Mouse (Mus musculus) neural tube, embryonic 14.5 days (tissue): Measurements from ENCODE around the gene Olfr455. TPM values are rescaled to one million over a fixed set of nuclear protein-coding genes. Genes with fewer than 3 reads are reported as not detected.

Experiments
- ATAC-seq: fragments of 200-750 bp; cut with Nextera tagmentation; 2 replicates; pipeline ENCODE4 v1.8.0; 2017; ENCODE audit warnings: low read depth, mild to moderate bottlenecking, moderate TSS enrichment, moderate library complexity
- H3K27ac ChIP-seq: fragments of 300-500 bp; sonication (generic); 2 replicates; pipeline ENCODE4 v1.5.1; 2014; ENCODE audit warnings: low read depth, mild to moderate bottlenecking, control low read depth, low read length, moderate library complexity, mixed read lengths
- H3K27me3 ChIP-seq: fragments of 300-500 bp; sonication (generic); 2 replicates; pipeline ENCODE4 v1.6.1; 2014; ENCODE audit warnings: low read length; ENCODE audit not compliant: control insufficient read depth, insufficient read depth
- H3K36me3 ChIP-seq: fragments of 300-500 bp; sonication (generic); 2 replicates; pipeline ENCODE4 v1.6.1; 2014; ENCODE audit warnings: low read length, mixed read lengths; ENCODE audit not compliant: control insufficient read depth, insufficient read depth
- H3K4me1 ChIP-seq: fragments of 300-500 bp; sonication (generic); 2 replicates; pipeline ENCODE4 v1.6.1; 2014; ENCODE audit warnings: low read length; ENCODE audit not compliant: control insufficient read depth, insufficient read depth
- H3K4me2 ChIP-seq: fragments of 300-500 bp; sonication (generic); 2 replicates; pipeline ENCODE4 v1.6.1; 2014; ENCODE audit warnings: mild to moderate bottlenecking, low read depth, low read length, control low read depth
- H3K4me3 ChIP-seq: fragments of 300-500 bp; sonication (generic); 2 replicates; pipeline ENCODE4 v1.5.1; 2014; ENCODE audit warnings: low read depth, low read length, control low read depth, mixed read lengths
- H3K9ac ChIP-seq: fragments of 300-500 bp; sonication (generic); replicated peaks from 2 replicates; pipeline ENCODE4 v1.6.1; 2014; ENCODE audit warnings: low read depth, mild to moderate bottlenecking, control low read depth, low read length, mixed read lengths
- H3K9me3 ChIP-seq: fragments of 300-500 bp; sonication (generic); 2 replicates; pipeline ENCODE4 v1.6.1; 2016; ENCODE audit warnings: low read length; ENCODE audit not compliant: control insufficient read depth
- WGBS: fragments of 180-500 bp; shearing (Covaris S2); extraction: QIAGEN DNeasy Blood & Tissue Kit; methylation state at CpG from one replicate; pipeline ENCODE4 v1.1.7; 2014; 5-methylcytosine and 5-hydroxymethylcytosine counted together
- polyA plus RNA-seq: library from polyadenylated mRNA; unstranded; fragments of >200 nt; fragmentation: Nextera tagmentation; extraction: Ambion mirVana; gene quantifications from 2 replicates; pipeline ENCODE4 v1.2.1, GENCODE M21; 2014

Gene Olfr455
- polyA plus RNA-seq = not detected in 2 replicates

DNA sequence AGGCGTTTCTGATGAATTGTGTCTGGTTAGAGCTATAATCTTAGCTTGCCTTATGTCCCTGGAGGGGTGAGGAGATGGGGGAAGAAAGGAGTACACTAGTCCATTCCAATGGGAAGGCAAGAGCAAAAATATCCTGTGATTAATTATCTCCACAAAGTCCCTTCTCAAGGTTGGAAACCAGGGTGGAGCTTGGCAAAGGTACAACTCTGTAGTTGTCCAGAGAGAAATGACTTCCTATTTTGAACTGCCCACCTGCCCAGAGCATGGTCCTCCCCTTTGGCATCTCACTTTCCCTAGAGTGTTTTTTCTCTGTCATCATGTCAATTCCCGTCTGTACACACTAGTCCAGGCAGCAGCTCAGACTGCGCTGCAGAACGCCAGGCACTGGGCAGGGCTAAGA is at the start of gene Olfr455:
TSS of gene Olfr455 (minus strand) at position 127 of the 400 bp plus-strand sequence.
- H3K36me3 ChIP-seq = no peaks in the 10 kb centered on the region
- no peaks in the 10 kb centered on the region for H3K4me1 ChIP-seq
- no peak within 1 kb of the TSS for H3K4me3 ChIP-seq
- H3K27me3 ChIP-seq = no peaks in the 10 kb centered on the region
- no peaks in the 10 kb centered on the region for H3K9me3 ChIP-seq
- H3K9ac ChIP-seq = no peak within 1 kb of the TSS
- no peak within 1 kb of the TSS for H3K27ac ChIP-seq
- 86% methylated on average over 4 of the region's 4 CpGs for WGBS
- no peak for ATAC-seq
- H3K4me2 ChIP-seq = no peak within 1 kb of the TSS

DNA sequence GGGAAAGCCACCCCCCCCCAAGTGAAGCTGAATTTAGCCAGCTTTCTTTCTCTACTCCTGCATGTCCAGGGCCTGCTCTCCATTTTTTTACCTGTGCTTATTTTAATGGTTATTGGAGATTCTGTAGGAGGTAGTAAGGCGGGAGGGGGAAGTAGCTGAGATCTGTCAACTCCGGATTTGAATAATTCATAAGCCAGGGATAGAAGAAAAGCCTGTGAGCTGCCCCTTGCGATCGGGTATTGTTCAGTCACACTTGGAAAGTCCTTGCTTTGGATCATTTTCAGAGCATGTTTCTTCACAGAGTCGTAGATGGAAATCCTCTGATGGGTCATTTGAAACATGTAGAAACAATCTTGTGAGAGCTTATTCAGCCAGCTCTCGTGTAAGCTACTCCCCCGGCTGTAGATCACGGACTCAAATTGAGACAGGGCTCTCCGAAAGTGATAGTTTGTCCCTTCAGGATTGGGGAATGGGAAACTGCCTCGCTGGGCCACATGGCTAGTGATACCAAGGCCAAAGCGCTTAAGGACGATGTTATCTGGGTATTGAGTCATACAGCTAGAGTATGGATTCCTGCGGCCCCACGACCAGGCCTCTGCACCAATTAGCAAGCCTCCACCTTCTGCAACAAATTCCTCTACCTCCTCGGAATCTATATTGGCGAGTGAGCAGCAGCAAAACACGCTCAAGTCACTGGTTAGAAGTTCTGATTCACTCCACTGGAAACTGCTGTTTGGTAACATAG is 45.9 kb upstream of the Olfr455 start:
- H3K9me3 ChIP-seq = no peaks in the 10 kb centered on the region
- H3K27ac ChIP-seq = no peak overlapping the region
- no peak overlapping the region for H3K9ac ChIP-seq
- H3K27me3 ChIP-seq = no peaks in the 10 kb centered on the region
- no peaks in the 10 kb centered on the region for H3K36me3 ChIP-seq
- 73% methylated on average over 17 of the region's 17 CpGs for WGBS
- no peak for ATAC-seq
- H3K4me1 ChIP-seq = no peaks in the 10 kb centered on the region
- no peak overlapping the region for H3K4me3 ChIP-seq
- no peak overlapping the region for H3K4me2 ChIP-seq

DNA sequence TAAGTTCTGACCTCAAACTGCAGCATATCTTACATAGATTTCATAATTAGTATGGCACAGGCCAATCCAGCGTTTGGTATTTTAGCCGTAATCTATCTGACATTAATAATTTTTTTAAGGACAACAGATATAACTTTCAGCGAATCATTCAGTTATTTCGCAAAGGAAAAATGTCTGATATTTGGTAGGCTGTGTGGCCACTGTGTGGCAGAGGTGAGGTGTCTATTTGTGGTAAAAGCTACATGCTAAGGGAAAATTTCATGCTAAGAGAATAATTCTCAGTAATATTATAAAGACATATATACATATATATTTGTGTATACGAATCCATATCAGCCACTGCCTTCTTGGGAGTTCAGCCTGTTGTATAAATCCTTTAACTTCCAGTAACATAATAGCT is 39.2 kb upstream of the Olfr455 start:
- no peaks in the 10 kb centered on the region for H3K9me3 ChIP-seq
- H3K4me3 ChIP-seq = no peak overlapping the region
- H3K4me1 ChIP-seq = no peaks in the 10 kb centered on the region
- no peak overlapping the region for H3K9ac ChIP-seq
- ATAC-seq = no peak
- no peaks in the 10 kb centered on the region for H3K27me3 ChIP-seq
- 88% methylated on average over 5 of the region's 5 CpGs for WGBS
- no peaks in the 10 kb centered on the region for H3K36me3 ChIP-seq
- H3K27ac ChIP-seq = no peak overlapping the region
- H3K4me2 ChIP-seq = no peak overlapping the region

DNA sequence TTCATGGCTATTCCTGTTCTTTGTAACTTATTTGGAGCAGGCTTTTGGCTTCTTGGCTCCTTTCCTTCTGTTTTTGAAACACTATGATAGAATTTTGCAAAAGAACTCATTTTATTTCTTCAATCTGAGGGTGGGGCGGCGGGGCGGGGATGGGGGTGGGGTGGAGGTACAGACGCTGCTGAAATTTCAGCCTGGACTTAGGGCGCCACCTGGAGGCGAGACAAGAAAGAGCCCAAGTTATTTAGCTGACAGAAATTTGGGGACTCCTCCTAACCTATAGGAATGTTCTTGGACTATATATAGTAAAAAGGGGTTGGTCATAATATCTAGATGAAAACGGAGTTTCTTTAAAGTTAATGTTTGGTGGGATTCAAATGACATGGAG is 36.1 kb upstream of the Olfr455 start:
- no peak overlapping the region for H3K4me3 ChIP-seq
- H3K4me1 ChIP-seq = no peaks in the 10 kb centered on the region
- no peaks in the 10 kb centered on the region for H3K36me3 ChIP-seq
- H3K27ac ChIP-seq = no peak overlapping the region
- H3K4me2 ChIP-seq = no peak overlapping the region
- WGBS = 1% methylated on average over 7 of the region's 7 CpGs
- H3K9me3 ChIP-seq = no peaks in the 10 kb centered on the region
- 0 out of 2 replicates have a peak, but pooled peaks have one; percentile 60 for ATAC-seq
- no peak overlapping the region for H3K9ac ChIP-seq
- H3K27me3 ChIP-seq = no peaks in the 10 kb centered on the region

DNA sequence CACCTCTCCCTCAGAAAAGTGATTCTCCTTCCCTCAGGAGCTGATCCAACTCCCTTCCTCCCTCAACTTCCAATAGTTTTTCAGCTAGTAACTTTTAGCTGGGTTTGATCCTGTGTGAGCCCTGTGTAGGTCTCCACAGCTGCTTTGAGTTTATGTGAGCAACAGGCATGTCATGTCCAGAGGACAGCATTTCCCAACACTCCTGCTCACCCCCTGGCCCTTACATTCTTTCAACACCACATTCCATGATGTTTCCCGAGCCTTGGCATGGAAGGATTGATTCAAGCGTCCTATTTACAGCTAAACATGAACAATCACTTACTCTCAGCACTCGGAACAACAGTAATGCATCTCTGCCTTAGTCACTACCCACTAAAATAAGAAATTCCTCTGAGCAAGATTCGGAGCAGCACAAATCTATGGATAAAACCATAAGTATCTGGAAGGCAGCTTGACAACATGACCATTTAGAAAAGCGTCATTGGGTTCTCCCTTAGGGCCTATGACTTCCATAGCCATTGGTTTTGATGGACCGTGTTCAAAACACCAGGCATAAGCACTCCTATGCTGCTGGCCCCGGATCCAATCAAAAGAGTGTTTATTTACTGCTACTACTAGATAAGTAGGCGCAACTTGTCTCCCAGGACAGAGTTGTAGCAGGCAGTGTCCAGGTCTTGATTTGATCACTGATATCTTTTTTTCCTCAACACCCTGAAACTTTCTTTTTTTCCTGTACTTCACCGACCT is 35.5 kb upstream of the Olfr455 start:
- H3K27ac ChIP-seq = no peak overlapping the region
- no peak for ATAC-seq
- 71% methylated on average over 9 of the region's 9 CpGs for WGBS
- H3K4me2 ChIP-seq = no peak overlapping the region
- no peaks in the 10 kb centered on the region for H3K27me3 ChIP-seq
- H3K9me3 ChIP-seq = no peaks in the 10 kb centered on the region
- H3K4me1 ChIP-seq = no peaks in the 10 kb centered on the region
- H3K4me3 ChIP-seq = no peak overlapping the region
- H3K36me3 ChIP-seq = no peaks in the 10 kb centered on the region
- no peak overlapping the region for H3K9ac ChIP-seq

DNA sequence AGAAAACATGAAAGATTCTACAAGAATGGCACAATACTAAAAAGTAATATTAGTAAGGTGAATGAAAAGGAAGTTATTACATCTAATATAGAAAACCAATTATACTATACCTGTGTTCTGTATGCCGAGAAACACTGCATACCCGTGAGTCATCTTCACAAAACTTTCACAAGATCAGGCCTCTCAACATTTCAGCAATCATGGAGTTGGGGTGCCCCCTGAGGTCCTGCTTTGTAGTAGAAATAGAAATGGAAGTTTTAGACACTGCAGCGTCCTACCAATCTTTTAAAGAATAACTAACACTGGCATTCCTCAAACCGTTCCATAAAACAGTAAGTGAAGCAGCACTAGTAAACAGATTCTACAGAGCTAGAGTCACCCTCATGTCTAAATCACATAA is 31.3 kb upstream of the Olfr455 start:
- Histone ChIP-seq H3K4me2 (no peak overlapping the region), H3K9ac (no peak overlapping the region), H3K4me1 (no peaks in the 10 kb centered on the region), H3K27me3 (no peaks in the 10 kb centered on the region), H3K36me3 (no peaks in the 10 kb centered on the region), H3K9me3 (no peaks in the 10 kb centered on the region), H3K27ac (no peak overlapping the region), H3K4me3 (no peak overlapping the region)
- no peak for ATAC-seq
- 83% methylated on average over 4 of the region's 4 CpGs for WGBS

DNA sequence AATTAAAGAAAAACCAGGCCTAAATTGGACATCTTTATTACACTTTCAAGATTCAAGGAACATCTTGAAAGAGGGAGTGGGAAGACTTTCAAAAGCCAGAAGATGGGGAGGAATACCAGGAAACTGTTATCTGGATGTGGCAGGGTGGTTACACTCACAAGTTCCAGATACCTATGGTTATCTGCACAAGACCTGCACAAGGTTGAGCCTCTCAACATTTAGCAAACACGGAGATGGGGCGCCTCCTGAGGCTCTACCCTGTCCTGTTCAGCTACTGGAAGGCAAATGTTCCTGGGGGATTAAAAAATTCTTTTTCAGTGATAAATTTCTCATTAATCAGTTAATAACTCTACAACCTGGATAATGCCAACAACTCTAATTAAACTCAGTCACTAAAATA is 30.0 kb upstream of the Olfr455 start:
- Histone ChIP-seq H3K27me3 (no peaks in the 10 kb centered on the region), H3K9ac (no peak overlapping the region), H3K27ac (no peak overlapping the region), H3K9me3 (no peaks in the 10 kb centered on the region), H3K36me3 (no peaks in the 10 kb centered on the region), H3K4me2 (no peak overlapping the region), H3K4me1 (no peaks in the 10 kb centered on the region), H3K4me3 (no peak overlapping the region)
- ATAC-seq = no peak
- WGBS = 93% methylated on average over 2 of the region's 2 CpGs

DNA sequence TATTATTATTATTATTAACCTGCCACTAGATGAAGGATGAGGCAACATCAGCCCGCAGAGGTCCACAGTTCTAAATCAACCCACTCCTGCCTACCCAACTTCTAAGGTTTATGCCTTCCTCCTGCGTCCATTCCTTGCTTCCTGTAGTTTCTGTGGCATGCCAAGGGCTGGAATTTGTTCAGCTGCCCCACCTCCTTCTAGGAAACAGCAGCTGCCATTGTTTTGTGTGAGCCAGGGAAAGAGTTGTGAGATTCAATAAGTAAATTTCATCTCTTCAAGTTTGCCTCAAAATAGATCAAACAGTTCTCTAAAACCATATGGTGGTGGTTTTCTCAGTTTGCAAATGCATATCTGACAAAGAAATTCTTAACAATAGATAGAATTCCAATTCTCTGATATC is 20.8 kb upstream of the Olfr455 start:
- ATAC-seq = no peak
- no peak overlapping the region for H3K4me3 ChIP-seq
- H3K27ac ChIP-seq = no peak overlapping the region
- no peaks in the 10 kb centered on the region for H3K4me1 ChIP-seq
- no peak overlapping the region for H3K9ac ChIP-seq
- no peaks in the 10 kb centered on the region for H3K36me3 ChIP-seq
- no peaks in the 10 kb centered on the region for H3K27me3 ChIP-seq
- WGBS = 66% methylated on average over 2 of the region's 2 CpGs
- H3K4me2 ChIP-seq = no peak overlapping the region
- H3K9me3 ChIP-seq = no peaks in the 10 kb centered on the region

DNA sequence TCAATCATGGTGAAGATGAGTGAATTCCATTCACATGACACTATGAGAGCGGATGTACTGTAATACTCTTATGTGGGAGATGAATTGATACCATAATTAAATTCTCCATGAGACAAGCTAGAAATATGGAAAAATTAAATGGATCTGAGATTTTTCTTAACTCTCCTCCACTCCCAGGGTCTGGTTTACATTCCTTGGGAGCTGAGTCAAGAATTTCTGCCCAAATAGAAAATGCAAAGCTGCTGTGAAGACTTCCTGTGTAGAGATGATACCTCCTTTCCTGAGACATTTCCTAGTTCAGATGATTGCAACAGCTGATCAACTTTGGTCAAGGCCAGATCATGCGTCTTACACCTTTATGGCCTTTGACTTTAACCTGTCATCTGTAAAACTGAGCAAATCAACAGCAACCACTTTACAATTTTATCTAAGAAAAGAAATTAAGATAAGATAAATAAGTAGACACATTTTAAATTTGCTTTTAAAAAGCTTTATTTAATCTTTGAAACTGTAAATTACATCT is 18.8 kb upstream of the Olfr455 start:
- Histone ChIP-seq H3K27me3 (no peaks in the 10 kb centered on the region), H3K27ac (no peak overlapping the region), H3K4me3 (no peak overlapping the region), H3K9ac (no peak overlapping the region), H3K4me2 (no peak overlapping the region), H3K9me3 (no peaks in the 10 kb centered on the region), H3K4me1 (no peaks in the 10 kb centered on the region), H3K36me3 (no peaks in the 10 kb centered on the region)
- WGBS = 91% methylated on average over 2 of the region's 2 CpGs
- ATAC-seq = no peak
